Mouse (Mus musculus): ENCODE measurements around the gene Trim24.
"Not testable (repeated sequence)": the region's sequence is repeated elsewhere in the genome, so short reads cannot be mapped to it uniquely, and the experiment has no call there.

GRCm38 (mm10) chr6:37825331-37826115, 45.1 kb upstream of the Trim24 start:
- TF ChIP-seq POLR2A (IDR thresholded peaks at IDR 0.05; ENCODE audit: control insufficient read depth, extremely low read depth, insufficient read depth, low read length, poor library complexity); CTCF (IDR thresholded peaks at IDR 0.05; ENCODE audit: borderline replicate concordance, control insufficient read depth, extremely low read depth, insufficient read depth, low read length, poor library complexity): not testable (repeated sequence)
